Mouse (Mus musculus) adrenal gland, postnatal 14 days (tissue): ENCODE results near the gene Adgrl2. TPM values are rescaled to one million over a fixed set of nuclear protein-coding genes. Genes with fewer than 3 reads are reported as not detected.
A peak's percentile ranks its signal among the peaks of the same experiment; 100 is the strongest.

Experiments
- DNase-seq: peaks from one replicate; pipeline ENCODE4 v3.0.0; 2021; ENCODE audit warnings: mixed read lengths
- long read RNA-seq, 2 experiments: library from polyadenylated mRNA; stranded (forward); transcript quantifications; one replicate each; pipeline ENCODE4 v2.0.0; 2021
- total RNA-seq: library from RNA; stranded (reverse); gene quantifications from 2 replicates; pipeline ENCODE4 v1.2.3, GENCODE M21; 2021

The Adgrl2 gene
- total RNA-seq: 73.3 and 73.8 TPM in 2 replicates
- long read RNA-seq, experiment 1, partial matches to known transcripts: 1 of 19 reads
- long read RNA-seq, experiment 1, other reads (novel, unspliced or antisense): 18 of 19 reads
- long read RNA-seq, experiment 2, full-length matches to known transcripts: 2 of 14 reads
- long read RNA-seq, experiment 2, partial matches to known transcripts: 1 of 14 reads
- long read RNA-seq, experiment 2, other reads (novel, unspliced or antisense): 11 of 14 reads

DNA sequence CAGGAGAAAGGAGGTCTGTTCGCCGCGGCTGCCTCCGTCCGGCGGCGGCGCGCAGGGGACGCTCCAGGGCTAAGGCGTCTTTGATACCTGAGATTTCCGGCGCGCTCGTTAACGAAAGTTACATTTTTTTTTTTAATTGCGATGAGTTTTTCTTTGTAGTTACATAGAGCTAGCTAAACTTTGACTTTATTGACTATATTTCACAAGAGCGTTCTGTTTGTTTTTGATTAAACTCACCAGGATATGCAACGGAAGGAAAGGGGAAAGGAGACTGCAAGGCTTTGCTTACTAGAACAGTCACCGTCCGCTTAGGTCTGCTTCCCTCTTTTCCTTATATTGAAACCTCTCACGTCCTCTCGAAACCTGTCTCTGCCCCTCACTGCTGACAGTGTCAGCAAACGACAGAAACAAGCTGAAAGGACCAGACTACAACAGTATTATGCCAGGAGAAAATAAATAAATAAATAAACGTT is at the start of gene Adgrl2:
Gene Adgrl2 (minus strand): TSS at position 25 of the 473 bp plus-strand sequence.
- no peak for DNase-seq

DNA sequence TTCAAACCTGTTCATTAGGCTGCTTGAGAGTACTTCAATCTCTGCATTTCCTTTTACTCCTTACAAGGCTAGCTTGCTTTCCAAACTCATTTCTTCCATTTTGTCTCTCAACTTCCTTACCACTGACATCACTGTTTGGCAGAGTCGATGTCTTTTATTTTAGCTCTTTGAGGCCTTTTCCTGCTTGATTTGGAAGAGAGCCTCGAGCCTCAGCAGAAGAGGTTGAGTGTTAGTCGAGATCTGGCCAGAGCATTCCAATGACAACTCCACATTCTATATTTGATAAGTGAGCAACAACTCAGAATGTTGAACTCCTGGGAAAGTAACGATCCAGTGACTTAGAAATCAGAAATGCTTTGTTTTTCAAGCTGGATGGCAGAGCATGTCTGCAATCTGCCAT is 48.4 kb upstream of the Adgrl2 start:
- DNase-seq: no peak

- DNase-seq: no peak
Measured at GRCm38 (mm10) chr3:149019925-149020324, 29.6 kb upstream of the Adgrl2 start.

- DNase-seq: no peak
Measured at GRCm38 (mm10) chr3:149009311-149009710, 19.0 kb upstream of the Adgrl2 start.

DNA sequence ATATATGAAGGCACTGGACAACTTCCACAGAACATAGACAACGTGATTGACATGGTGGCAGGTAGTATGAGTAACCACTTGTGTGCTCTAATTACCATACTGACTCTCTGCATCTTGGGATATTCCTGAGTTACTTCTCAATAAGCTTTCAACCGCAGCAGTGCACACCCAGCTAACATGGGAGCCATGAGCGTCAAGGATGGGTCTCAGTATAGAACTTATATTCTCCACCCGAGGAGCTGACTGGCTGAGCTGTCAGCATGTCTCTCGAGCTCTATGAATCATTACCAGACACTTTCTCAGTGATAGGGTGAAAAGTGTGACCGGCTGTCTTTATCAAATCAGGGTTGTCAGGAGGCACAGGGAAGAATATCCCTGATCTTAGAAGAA is 18.3 kb upstream of the Adgrl2 start:
- no peak for DNase-seq

DNA sequence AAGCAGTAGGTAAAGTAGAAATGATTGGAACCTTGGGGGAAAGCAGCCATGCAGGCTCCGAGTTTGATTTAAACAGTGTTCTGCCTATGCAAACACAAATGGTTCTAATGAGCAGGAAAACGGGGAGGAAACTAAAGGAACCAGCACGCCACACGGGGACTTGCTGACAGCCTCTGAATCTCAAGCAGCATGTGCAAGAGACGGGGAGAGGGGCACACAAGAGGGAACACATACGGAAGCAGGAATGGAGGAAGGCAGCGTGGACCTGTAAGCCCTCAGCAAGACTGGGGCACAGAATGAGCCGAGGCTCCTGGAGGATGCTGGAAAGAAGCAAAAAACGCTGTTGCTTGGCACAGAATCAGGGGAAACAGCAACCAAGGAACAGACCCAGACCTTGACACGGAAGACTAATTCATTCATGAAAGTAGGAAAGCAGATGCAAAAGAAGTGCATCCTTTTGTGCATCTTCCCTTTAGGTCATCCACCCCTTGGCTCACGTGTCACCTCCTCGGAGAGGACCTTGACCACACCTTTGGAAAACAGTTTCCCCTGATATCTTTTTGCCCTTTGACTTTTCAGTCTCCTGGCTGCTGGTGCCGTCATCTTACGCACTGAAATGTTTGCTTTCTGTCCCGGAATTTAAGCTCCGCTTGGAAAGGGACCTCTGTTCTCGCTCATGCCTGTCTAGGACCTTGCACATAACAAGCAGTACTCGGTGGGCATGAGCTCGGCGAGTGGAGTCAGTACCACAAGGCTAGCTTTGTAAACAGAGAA is 17.7 kb upstream of the Adgrl2 start:
- DNase-seq: no peak

DNA sequence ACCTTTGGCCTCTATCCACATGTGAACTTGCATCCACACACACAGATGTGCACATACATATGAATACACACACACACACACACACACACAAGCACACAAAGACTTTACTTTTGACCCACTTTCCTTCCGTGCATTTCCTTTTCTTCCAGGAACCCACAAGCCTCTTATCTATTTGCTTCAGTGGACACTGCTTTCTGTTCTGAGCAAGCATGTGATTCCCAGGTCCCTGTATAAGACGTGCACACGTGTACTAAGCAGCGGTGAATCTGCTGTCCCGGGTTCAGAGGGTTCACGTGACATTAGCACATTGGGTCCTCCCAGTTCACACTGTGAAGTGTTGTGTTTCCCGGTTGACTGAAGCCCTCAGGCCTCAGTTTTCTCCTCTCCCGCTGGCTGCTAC is 11.0 kb upstream of the Adgrl2 start:
- no peak for DNase-seq

- DNase-seq: no peak
Measured at GRCm38 (mm10) chr3:148998661-148999060, 8.3 kb upstream of the Adgrl2 start.

GRCm38 (mm10) chr3:148991056-148991455 is 701 bp upstream of the Adgrl2 start:
- DNase-seq: no peak

- DNase-seq: peak; percentile 84
Measured at GRCm38 (mm10) chr3:148989818-148990530, 381 bp downstream of the Adgrl2 start.

DNA sequence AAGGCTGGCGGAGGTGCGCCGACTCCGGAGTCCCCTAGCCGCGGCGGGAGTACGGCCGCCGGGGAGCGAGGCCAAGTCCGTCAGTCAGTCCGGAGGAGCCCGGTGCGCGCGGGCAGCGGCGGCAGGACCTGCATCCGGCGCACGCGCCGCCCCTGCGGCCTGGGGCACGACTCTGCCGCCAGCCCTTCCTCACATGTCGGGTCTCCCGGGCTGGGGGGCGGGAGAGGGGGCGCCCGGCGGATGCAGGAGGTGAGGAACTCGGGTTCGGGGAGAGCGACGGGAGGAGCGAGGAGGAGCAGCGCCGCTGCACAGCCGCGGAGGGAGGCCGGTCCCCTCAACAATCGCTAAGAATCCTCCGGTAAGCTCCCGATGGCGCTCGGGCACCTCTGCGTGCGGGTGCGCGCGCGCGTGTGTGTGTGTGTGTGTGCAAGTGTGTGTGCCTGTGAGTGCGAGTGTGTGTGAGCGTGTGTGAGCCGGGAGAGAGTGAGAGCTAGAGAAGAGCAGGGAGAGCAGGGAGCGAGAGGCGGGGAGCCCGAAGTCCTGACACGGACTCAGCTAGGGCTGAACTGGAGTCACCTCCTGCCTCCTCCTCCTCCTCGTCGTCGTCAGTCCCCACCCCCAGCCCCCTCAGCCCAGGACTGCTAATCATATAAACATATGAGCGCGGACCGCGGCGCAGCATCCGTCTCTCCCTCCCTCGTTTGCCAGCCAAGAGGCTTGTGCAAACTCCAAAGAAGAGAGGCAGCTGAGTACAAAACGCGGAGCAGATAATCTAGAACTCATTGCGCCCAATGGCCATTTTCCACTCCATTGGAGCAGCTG is 1.1 kb downstream of the Adgrl2 start:
- DNase-seq: peak; percentile 92

GRCm38 (mm10) chr3:148988293-148988995 is 1.9 kb downstream of the Adgrl2 start:
- DNase-seq: peak; percentile 66

GRCm38 (mm10) chr3:148987591-148988292 is 2.6 kb downstream of the Adgrl2 start:
- DNase-seq: peak; percentile 92

GRCm38 (mm10) chr3:148986894-148987590 is 3.3 kb downstream of the Adgrl2 start:
- peak; percentile 48 for DNase-seq

GRCm38 (mm10) chr3:148986296-148986893 is 4.0 kb downstream of the Adgrl2 start:
- DNase-seq: no peak

DNA sequence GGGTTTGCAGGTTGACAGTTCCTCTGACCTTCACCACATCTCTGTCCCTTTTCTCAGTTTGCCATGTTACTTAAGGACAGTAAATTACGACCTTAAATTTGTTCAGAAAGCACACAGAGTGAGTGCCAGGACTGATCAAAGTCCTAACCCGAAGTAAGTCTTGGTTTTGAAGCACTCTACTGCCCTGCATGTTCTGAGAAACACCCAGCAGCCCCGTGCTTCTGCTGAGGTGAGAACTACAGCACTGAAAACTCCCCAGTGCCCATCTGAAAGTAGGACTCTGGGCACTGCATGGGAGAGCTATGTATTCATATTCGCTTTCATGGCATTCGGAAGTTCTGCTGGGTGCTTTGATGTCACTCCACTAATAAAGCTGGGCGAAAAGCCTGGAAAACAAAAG is 6.0 kb downstream of the Adgrl2 start:
- DNase-seq: no peak

- no peak for DNase-seq
Measured at GRCm38 (mm10) chr3:148982370-148982769, 8.0 kb downstream of the Adgrl2 start.

DNA sequence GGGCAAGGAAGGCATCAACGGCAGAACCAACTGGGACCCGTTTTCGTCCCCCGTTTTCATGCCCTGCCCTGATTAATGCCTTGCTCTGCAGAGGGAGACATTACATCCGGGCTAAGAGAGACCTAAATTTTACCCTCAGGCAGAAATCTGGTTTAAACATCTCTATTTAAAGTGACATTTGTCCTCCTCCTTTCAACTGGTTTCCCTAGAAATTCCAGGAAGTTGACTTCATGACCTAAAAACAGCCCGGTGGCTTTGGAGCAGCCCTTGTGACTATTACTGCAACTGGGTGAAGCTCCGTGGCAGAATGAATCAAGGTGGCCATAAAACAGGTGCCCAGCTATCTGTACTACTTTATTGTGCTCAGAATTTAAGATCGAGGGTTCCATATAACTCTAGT is 8.6 kb downstream of the Adgrl2 start:
- DNase-seq: no peak

DNA sequence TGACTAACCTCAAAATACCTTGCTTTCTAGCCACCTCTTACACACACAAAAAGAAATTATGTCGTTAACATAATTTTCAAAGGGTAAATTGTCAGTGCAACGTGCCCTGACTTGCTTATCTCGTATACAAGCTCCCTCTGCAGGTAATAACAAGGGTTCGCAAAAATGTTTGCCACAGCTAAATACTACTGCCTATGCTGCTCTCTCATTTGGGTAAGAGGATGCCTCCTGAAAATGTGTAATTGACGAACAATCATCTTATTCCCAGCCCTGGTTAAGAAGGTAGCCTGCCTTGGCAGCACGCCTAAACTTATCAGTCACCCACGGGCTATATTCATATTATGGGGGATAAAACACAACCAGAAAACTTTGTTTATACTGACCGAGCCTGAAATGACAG is 11.8 kb downstream of the Adgrl2 start:
- no peak for DNase-seq

DNA sequence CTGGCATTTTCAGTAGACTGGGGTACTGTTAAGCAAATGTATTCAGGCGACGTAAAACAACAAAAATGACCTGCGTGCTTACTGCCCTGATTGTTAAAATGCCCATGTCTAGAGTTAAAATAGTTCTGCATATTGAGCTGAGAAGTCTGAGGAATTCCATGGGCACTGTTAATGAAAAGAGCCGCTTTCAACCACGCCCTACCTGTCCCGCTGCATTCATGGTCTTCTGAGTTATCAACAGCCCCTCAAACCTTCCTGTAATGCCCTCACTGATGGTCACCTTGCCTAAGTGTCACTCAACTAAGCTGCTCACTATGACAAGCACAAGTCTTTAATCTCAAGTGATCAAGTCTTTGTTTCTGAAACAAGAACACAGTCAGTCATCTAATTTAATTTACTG is 12.5 kb downstream of the Adgrl2 start:
- no peak for DNase-seq
